Mouse (Mus musculus) myocyte (in vitro differentiated cells): ENCODE results near the gene Asl. TPM values are rescaled to one million over a fixed set of nuclear protein-coding genes. Genes with fewer than 3 reads are reported as not detected.
A peak's percentile ranks its signal among the peaks of the same experiment; 100 is the strongest.
"Not testable (repeated sequence)": the region's sequence is repeated elsewhere in the genome, so short reads cannot be mapped to it uniquely, and the experiment has no call there.

Experiments
- H3K27me3 ChIP-seq: one replicate; pipeline ENCODE4 v1.6.1; 2011; ENCODE audit not compliant: control insufficient read depth, insufficient read depth, insufficient read length
- H3K36me3 ChIP-seq: one replicate; pipeline ENCODE4 v1.6.1; 2011; ENCODE audit not compliant: control insufficient read depth, insufficient read depth
- H3K4me2 ChIP-seq: one replicate; pipeline ENCODE4 v1.6.1; 2011; ENCODE audit warnings: low read depth, control low read depth
- H3K4me3 ChIP-seq: one replicate; pipeline ENCODE4 v1.5.1; 2011; ENCODE audit warnings: mild to moderate bottlenecking, control low read depth, moderate library complexity
- H3K79me2 ChIP-seq: one replicate; pipeline ENCODE4 v1.6.1; 2011; ENCODE audit not compliant: control insufficient read depth, insufficient read depth
- H3ac ChIP-seq: one replicate; pipeline ENCODE4 v1.6.1; 2011; ENCODE audit not compliant: control insufficient read depth, insufficient read length
- CEBPB ChIP-seq: IDR thresholded peaks from 2 replicates; pipeline ENCODE4 v1.6.1; 2011; ENCODE audit warnings: mild to moderate bottlenecking, moderate library complexity; ENCODE audit not compliant: poor library complexity, insufficient read depth, severe bottlenecking
- E2F4 ChIP-seq: IDR thresholded peaks from one replicate; pipeline ENCODE4 v1.6.1; 2011; ENCODE audit warnings: mild to moderate bottlenecking, control low read depth, moderate library complexity; ENCODE audit not compliant: insufficient read depth
- MAX ChIP-seq: IDR thresholded peaks from one replicate; pipeline ENCODE4 v1.6.1; 2011; ENCODE audit warnings: low read depth, mild to moderate bottlenecking, control low read depth
- MYOD1 ChIP-seq, 3 experiments: IDR thresholded peaks; one replicate each; pipeline ENCODE4 v1.6.1; 2011; ENCODE audit warnings: control low read depth in 2 of 3, low read depth in 2 of 3, mild to moderate bottlenecking in 2 of 3, moderate library complexity in 1 of 3; ENCODE audit not compliant: insufficient read length in 2 of 3, control insufficient read depth in 1 of 3
- MYOG ChIP-seq, 3 experiments: IDR thresholded peaks; one replicate each; pipeline ENCODE4 v1.6.1; 2011; ENCODE audit warnings: control low read depth in 2 of 3, low read depth in 2 of 3, mild to moderate bottlenecking in 2 of 3; ENCODE audit not compliant: insufficient read length in 2 of 3, control insufficient read depth in 1 of 3, insufficient read depth in 1 of 3
- POLR2A ChIP-seq: IDR thresholded peaks from one replicate; pipeline ENCODE4 v1.6.1; 2011; ENCODE audit warnings: low read depth, mild to moderate bottlenecking, control low read depth, moderate library complexity; ENCODE audit not compliant: insufficient read length
- POLR2AphosphoS2 ChIP-seq: IDR thresholded peaks from one replicate; pipeline ENCODE4 v1.6.1; 2011; ENCODE audit warnings: low read depth, control low read depth; ENCODE audit not compliant: insufficient read length
- REST ChIP-seq: IDR thresholded peaks from one replicate; pipeline ENCODE4 v1.6.1; 2011; ENCODE audit warnings: mild to moderate bottlenecking, control low read depth, moderate library complexity; ENCODE audit not compliant: insufficient read depth, insufficient read length
- SRF ChIP-seq: IDR thresholded peaks from one replicate; pipeline ENCODE4 v1.6.1; 2011; ENCODE audit warnings: low read depth; ENCODE audit not compliant: control insufficient read depth, insufficient read length
- TCF12 ChIP-seq: IDR thresholded peaks from one replicate; pipeline ENCODE4 v1.6.1; 2011; ENCODE audit warnings: mild to moderate bottlenecking, control low read depth; ENCODE audit not compliant: poor library complexity, insufficient read depth, severe bottlenecking
- TCF3 ChIP-seq: IDR thresholded peaks from one replicate; pipeline ENCODE4 v1.6.1; 2011; ENCODE audit warnings: low read depth, control low read depth; ENCODE audit not compliant: insufficient read length
- USF1 ChIP-seq: IDR thresholded peaks from one replicate; pipeline ENCODE4 v1.6.1; 2011; ENCODE audit warnings: low read depth, mild to moderate bottlenecking, control low read depth, moderate library complexity
- polyA plus RNA-seq: library from polyadenylated mRNA; unstranded; fragments of >200 nt; fragmentation: generic; extraction: Trizol; gene quantifications from one replicate; pipeline ENCODE4 v1.2.1, GENCODE M21; 2012; ENCODE audit warnings: missing spikeins

Gene Asl
- polyA plus RNA-seq, 1 experiment: 45.8 TPM

DNA sequence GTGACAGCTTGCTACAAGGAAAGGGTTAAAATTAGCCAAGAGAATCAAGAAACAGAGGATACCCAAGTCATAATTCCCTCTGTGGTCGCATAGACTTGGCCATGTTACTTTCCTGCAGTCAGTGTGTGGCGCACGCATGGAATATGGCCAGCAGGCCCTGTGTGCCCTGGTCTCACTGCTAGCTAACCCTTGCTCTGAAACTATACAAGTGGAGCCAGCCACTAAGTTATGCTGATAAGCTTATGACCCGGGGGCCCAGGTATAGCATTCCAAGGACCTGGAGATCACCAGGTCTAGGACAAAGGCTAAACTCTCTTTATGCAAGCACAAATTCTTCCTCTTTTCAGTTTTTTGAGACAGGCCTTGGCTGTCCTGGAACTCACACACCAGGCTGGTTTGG is 11.8 kb upstream of the Asl start:
- no peak overlapping the region for H3ac ChIP-seq
- no peaks in the 10 kb centered on the region for H3K79me2 ChIP-seq
- H3K36me3 ChIP-seq: peaks cover 27% of the 10 kb centered on the region
- H3K4me3 ChIP-seq: no peak overlapping the region
- TF ChIP-seq MYOD1 (IDR thresholded peaks at IDR 0.05; ENCODE audit: control insufficient read depth in 1 of 3, insufficient read length in 2 of 3, low read depth in 2 of 3): no peak
- TF ChIP-seq TCF12: no peak
- TF ChIP-seq USF1: no peak
- TF ChIP-seq POLR2A: no peak
- no peak for TF ChIP-seq MYOG (IDR thresholded peaks at IDR 0.05; ENCODE audit: control insufficient read depth in 1 of 3, insufficient read depth in 1 of 3, insufficient read length in 2 of 3, low read depth in 2 of 3)
- TF ChIP-seq TCF3: no peak
- no peak for TF ChIP-seq REST
- TF ChIP-seq POLR2AphosphoS2: no peak
- no peak for TF ChIP-seq MAX
- TF ChIP-seq E2F4: no peak
- no peak for TF ChIP-seq CEBPB
- TF ChIP-seq SRF: no peak
- H3K27me3 ChIP-seq: no peaks in the 10 kb centered on the region
- H3K4me2 ChIP-seq: no peak overlapping the region

DNA sequence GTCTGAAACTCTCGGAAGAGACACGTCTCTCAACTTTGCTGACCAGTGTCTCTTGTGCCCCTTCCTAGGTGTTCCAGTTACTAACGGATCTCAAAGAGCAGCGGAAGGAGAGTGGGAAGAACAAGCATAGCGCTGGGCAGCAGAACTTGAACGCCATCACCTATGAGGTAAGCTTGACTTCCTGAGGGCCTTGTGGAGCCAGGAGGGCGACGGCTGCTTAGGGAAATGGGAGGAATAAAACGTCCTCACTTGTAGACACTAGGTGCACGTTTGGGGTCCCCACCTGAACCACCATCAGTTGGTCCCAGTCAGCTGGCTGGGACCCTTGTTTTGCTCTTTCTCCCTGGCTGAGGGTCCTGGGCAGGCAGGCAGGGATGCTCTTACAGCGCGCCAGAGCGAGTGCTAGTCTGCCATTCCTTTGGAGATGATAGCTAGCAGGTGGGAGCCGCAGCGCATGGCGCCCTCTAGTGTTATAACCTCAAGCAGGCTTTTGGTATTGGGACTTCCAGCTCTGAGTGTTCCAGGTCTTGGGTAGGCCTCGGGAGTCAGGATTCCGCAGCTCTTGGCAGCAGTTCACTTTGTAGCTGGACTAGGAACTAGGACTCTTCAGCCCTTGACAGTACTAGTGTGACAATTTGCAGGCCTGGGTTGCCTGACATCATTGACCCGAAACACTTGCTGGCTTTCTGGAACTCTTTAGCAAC is 8.9 kb upstream of the Asl start:
- peak in 2 of 3 experiments; percentile 35 to 57 for TF ChIP-seq MYOD1 (IDR thresholded peaks at IDR 0.05; ENCODE audit: control insufficient read depth in 1 of 3, insufficient read length in 2 of 3, low read depth in 2 of 3)
- TF ChIP-seq TCF12: no peak
- no peak for TF ChIP-seq E2F4
- TF ChIP-seq POLR2AphosphoS2: no peak
- TF ChIP-seq TCF3: no peak
- TF ChIP-seq USF1: no peak
- H3K36me3 ChIP-seq: peaks cover 27% of the 10 kb centered on the region
- no peaks in the 10 kb centered on the region for H3K27me3 ChIP-seq
- peaks cover 7% of the 10 kb centered on the region for H3K79me2 ChIP-seq
- no peak overlapping the region for H3ac ChIP-seq
- no peak overlapping the region for H3K4me3 ChIP-seq
- H3K4me2 ChIP-seq: no peak overlapping the region

DNA sequence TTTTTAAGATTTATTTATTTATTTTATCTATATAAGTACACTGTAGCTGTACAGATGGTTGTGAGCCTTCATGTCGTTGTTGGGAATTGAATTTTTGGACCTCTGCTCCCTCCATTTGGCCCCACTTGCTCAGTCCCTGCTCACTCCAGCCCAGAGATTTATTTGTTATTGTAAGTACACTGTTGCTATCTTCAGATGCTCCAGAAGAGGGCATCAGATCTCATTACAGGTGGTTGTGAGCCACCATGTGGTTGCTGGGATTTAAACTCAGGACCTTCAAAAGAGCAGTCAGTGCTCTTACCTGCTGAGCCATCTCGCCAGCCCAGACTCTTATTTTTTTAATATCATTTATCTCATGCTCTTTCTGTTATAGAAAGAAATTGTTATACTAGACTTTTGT is 7.3 kb upstream of the Asl start:
- not testable (repeated sequence) for H3K79me2 ChIP-seq, H3K4me2 ChIP-seq, H3K4me3 ChIP-seq, H3ac ChIP-seq, H3K27me3 ChIP-seq
- peaks cover 15% of the 10 kb centered on the region for H3K36me3 ChIP-seq

DNA sequence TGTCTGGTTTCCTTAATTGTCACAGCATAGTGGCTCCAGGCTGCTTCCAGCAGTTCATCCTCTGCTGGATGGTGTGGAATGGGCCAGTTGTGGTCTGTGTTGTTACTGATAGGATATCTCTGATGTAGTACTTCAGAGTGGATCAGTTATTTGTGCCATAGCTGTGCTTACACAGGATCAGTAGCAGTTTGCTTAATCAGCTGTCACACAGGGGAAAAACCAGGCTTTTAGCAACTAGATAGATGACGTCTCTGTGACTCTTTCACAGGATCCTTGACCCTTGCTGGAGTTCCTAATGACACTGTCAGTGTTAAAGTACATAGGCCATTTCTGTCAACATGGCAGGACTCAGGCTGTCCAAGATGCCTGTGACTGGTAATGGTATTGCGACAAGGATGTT is 4.8 kb upstream of the Asl start:
- H3K4me3 ChIP-seq: no peak overlapping the region
- H3K27me3 ChIP-seq: no peaks in the 10 kb centered on the region
- H3ac ChIP-seq: no peak overlapping the region
- no peak overlapping the region for H3K4me2 ChIP-seq
- peaks cover 6% of the 10 kb centered on the region for H3K36me3 ChIP-seq
- peaks cover 28% of the 10 kb centered on the region for H3K79me2 ChIP-seq
- TF ChIP-seq SRF (no peak), REST (no peak), POLR2AphosphoS2 (no peak), TCF3 (no peak), MAX (no peak), CEBPB (no peak), MYOG (IDR thresholded peaks at IDR 0.05; ENCODE audit: control insufficient read depth in 1 of 3, insufficient read depth in 1 of 3, insufficient read length in 2 of 3, low read depth in 2 of 3) (no peak), TCF12 (no peak), USF1 (no peak), E2F4 (no peak), MYOD1 (IDR thresholded peaks at IDR 0.05; ENCODE audit: control insufficient read depth in 1 of 3, insufficient read length in 2 of 3, low read depth in 2 of 3) (no peak), POLR2A (no peak)

DNA sequence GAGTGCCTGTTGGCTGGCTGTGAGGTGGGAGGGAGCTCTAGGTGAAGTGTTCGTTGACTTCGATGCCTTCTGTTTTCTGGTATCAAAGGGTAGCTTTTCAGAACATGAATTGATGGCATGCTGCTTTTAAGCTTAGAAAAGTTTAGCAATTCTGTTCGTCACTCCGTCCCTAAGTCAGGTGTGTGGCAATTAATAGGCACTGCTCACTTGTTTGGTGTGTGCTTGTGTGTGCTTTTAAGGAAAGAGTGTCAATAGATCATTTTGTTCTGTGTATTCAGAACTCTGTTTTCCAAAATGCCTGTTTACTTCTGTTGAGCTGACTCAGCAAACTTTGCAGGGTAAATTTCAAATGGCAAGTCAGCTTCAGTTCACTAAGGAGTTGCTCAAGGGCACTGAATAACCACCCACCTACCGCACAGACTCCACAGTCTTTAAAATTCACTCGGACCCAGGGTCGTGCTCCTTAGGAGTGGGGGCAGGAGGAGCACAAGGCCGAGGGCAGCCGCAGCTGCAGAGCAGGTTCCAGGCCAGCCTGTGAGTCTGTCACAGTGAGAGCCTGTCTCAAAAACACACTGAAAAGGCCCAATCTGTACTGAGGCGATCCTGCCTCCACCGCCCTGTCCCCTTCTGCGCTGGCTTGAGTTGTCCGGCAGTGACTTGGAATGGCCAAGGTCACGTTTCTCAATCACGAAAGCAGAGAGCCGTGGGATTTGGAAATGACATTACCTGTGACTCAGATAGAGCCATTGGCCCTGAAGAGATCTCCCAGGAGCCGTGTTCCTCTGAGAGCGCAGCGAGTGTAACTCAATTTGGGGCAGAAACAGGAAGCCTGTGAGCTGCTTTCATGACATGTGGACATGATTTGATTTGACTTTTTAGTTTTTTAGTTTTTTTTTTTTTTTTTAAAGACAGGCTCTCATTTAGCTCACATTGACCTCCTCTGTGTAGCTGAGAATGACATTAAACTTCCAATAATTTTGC is 2.7 kb upstream of the Asl start:
- Histone ChIP-seq H3K4me2 (no peak overlapping the region), H3K79me2 (peaks cover 28% of the 10 kb centered on the region), H3ac (no peak overlapping the region), H3K27me3 (no peaks in the 10 kb centered on the region), H3K36me3 (peaks cover 6% of the 10 kb centered on the region), H3K4me3 (no peak overlapping the region)
- no peak for TF ChIP-seq SRF
